Mouse (Mus musculus): Measurements from ENCODE around the gene Arrdc2.

Arrdc2 gene

GRCm38 (mm10) chr8:70807304-70807703, 32.2 kb downstream of the Arrdc2 start:
- no peak for DNase-seq (ENCODE audit: low read depth)

DNA sequence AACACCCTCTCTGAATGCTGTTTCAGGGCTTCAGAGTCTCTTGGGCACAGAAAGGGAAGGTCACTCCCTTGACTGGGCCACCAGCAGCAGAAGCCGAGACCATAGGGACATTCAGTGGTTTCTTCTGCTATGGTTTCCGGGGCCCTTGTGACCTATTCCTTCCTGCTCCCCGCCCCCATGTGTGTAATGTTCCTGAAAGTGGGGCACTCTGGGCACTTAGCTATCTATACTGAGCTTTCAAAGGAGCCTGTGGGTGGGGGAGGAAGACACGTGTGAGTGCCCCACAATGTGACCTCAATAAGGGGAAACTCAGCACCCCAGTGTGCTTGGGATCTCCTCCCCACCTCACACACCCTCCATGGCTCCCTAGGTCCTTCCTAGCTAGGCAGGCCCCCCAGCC, 33.0 kb downstream of the Arrdc2 start:
- peak; percentile 59 for DNase-seq (ENCODE audit: low read depth)

- peak; percentile 79 for DNase-seq (ENCODE audit: low read depth)
These were observed 34.9 kb downstream of the Arrdc2 start, which contains the start of gene Mast3 for GRCm38 (mm10) chr8:70804481-70805206. TSS of gene Mast3 (minus strand) at chr8:70805054.

DNA sequence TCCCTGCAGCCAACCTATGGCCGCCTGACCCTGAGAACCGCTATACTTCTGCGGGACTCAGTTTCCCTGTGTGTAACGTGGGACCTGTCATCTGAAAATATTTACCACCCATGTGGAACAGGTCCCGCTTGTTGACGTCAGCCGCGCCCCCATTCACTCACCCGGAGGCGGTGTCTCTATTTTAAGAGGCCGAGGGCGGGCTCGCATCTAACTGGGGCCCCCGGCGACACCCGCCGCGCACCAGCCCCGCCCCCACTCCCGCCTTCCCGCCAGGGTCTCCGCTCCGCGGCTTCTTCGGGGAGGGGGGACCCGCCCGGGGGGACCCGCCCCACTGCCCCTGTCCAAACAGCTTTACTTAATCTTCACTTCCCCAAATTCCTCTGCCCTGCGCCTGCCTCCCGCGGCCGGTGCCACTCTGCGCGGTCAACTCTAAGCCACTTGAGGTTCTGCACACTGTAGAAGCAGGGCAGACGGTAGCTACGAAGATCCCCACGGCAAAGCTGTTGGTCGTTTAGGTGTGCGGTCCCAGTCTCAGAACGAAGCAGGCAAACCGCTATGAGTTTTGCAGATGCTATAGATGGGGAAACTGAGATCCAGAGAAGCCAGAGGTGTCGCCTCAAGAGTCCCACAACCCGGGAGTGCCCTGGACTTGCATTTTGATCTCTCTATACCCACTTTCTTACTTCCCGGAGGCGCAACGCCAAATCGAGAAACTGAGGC, 35.6 kb downstream of the Arrdc2 start:
- DNase-seq (ENCODE audit: low read depth): peak; percentile 51

GRCm38 (mm10) chr8:70802786-70803510, 36.6 kb downstream of the Arrdc2 start:
- DNase-seq (ENCODE audit: low read depth): no peak

DNA sequence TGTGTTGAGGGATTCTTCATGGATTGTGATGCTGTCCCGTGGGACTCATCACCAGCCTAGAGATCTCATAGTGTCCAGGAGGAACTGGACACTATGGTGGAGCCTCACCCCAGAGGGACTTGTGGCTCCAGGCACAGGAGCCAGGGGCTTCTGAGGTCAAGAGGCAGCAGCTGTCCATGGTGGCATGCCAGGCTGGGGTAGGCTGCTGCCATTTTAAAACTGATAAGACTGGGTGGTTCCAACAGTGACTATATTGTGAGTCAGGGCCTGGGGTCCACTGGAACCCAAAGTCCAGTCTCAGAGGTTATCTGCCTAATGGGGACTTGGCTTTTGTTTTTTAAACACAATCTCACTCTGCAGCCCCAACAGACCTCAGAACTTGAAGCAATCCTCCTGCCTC, 37.7 kb downstream of the Arrdc2 start:
- DNase-seq (ENCODE audit: low read depth): no peak

- peak; percentile 75 for DNase-seq (ENCODE audit: low read depth)
These were observed 38.4 kb downstream of the Arrdc2 start for GRCm38 (mm10) chr8:70801156-70801555.

DNA sequence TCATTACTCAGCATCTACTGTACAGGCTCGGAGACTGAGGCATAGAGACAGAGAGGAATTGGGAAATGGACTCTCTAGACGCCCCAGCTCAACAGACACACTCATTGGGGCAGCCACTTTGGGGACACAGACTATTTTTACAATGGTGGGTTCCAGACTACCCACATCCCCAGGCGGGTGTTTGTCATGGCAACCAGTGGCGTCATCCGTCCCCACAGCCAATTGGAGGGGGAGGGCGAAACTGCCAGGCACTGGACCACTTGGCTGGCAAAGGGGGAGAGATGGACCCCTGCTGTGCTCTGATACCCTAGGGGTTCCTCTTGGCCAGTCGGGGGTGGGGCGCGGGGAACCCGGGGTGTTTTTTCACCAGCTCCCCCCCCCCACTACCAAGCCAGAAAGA, 38.9 kb downstream of the Arrdc2 start:
- DNase-seq (ENCODE audit: low read depth): no peak

- DNase-seq (ENCODE audit: low read depth): no peak
These were observed 41.2 kb downstream of the Arrdc2 start for GRCm38 (mm10) chr8:70798281-70798680.

DNA sequence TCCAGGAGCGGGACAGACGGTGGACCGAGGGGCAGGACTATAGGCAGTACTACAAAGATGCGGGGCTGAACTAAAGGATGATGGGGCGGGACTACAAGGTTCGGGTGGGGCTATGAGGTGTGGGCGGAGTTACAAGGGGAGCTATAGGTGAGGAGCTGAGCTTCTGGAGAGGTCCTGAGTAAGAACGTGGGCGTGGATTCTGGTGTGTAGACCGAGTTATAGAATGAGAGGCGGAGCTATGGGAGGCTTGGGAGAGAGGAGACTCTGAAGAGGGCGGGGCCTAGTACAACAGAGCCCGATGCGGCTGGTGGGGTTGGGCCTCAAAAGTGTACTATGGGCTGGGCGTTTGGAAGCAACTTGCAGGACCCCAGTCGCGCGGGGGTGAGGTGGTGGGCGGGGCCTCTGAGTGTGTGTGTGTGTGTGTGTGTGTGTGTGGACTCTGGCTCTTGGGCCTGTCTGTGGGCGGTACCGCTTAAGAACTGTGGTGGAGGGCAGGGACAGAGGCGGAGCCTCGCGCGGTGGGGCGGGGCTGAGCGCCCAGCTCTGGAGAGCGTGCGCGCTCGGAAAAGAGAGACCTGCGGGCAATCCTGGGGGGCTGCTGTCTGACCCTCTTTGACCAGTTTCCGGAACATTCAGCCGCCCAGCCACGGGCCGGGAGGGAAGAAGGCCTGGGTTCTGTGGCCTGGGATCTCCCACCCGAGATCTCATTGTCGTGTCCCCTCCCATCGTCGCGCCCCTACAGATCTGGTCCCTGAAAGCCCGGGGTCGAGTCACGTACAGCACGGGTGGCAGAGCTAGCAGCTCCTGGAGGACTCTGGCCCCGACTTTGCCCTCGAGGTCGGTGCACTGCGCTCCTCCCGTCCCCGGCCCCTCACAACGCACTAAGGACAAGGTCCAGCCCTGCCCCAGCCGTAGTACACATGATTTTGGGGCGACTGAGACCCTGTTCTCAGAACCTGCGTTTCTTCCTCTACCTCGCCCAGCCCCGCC, 42.1 kb downstream of the Arrdc2 start:
- peak; percentile 89 for DNase-seq (ENCODE audit: low read depth)

GRCm38 (mm10) chr8:70796403-70797080, 43.0 kb downstream of the Arrdc2 start:
- peak; percentile 24 for DNase-seq (ENCODE audit: low read depth)

GRCm38 (mm10) chr8:70795370-70795769, 44.1 kb downstream of the Arrdc2 start:
- DNase-seq (ENCODE audit: low read depth): no peak

DNA sequence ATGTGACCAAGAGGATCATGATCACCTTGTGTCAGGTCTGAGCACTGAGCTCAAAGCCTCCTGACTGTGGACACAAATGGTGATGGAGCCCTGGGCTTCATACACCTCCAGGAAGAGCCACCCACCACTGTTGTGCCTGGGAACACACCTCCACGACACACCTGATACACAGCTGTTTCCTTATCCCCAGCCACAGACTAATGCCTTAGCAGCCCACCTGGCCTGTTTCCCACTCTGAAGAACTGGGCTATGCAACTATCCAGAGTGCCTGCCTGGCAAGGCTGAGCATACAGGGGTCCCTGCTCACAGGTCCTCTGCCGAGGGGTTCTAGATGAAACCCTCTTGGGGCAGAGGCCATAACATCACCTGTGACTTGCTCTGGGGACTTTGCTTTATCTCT, 45.3 kb downstream of the Arrdc2 start:
- no peak for DNase-seq (ENCODE audit: low read depth)

DNA sequence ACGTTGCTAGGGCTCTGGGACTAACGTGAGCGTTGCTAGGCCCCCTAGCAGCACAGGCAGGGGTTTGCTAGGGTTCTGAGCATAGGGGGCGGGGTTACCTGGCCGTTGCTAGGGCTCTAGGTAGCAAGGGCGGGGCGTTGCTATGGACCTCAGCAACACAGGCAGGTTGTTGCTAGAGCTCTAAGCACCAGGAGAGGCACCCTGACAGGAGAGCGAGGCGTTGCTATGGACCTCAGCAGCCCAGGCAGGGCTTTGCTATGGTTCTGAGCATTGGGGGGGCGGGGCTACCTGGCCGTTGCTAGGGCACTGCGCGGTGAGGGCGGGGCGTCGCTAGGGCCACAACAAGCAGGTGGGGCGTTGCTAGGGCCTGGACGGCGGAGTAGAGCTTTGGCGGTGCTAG, 46.8 kb downstream of the Arrdc2 start:
- DNase-seq (ENCODE audit: low read depth): peak; percentile 95

DNA sequence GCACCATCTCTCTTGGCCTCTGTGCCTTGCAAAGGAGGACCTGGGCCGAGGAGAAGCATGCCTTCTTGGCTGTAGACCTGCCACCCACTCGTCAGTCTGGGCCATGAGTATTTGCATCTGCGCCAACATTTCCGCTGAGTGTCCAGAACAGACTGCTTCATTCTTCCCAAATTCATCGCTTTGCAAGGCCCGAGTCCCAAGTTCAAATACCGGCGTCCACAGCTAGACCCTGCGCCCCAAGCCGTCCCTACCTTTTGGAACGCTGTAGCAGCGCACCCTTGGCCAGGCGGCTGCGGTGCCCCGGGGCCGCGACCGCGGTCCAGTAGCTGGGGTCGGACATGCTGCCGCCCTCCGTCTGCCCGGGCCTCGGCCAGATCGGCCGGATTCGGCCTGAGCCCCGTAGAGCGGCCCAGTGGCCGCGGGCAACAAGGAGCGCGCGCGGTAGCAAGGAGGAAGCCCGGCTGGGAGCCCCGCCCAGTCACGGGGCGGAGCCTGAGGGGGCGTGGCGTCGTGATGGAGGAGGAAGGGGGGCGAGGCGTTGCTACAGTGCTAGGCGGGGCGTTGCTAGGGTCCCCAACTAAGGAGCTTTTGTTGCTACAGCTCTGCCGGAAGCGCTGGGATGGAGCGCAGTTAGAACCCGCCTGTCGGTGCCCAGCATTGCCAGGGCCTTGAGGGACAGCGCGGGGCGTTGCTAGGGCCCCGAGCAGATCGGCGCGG, 47.4 kb downstream of the Arrdc2 start:
- DNase-seq (ENCODE audit: low read depth): peak; percentile 99

DNA sequence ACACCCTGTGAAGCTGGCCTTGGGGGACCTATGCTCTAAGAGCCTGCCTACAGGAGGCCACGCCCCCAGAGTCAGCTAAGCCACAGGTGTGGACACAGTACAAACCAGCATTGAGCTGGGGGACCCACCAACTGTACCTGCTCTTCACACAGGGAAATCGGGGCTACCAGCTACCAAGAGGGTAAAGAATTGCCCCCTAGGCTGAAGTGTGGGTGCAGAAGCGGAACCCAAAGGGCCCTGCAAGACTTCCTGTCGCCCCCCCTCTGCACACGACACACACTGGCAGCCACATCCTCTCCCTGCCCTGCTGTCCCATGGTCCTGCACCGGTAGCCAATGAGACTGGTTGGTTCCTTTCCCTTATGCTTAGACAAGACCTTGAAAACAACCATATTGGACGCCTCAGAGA, 48.2 kb downstream of the Arrdc2 start:
- DNase-seq (ENCODE audit: low read depth): peak; percentile 83

GRCm38 (mm10) chr8:70790846-70791245, 48.7 kb downstream of the Arrdc2 start:
- DNase-seq (ENCODE audit: low read depth): no peak

- no peak for DNase-seq (ENCODE audit: low read depth)
These were observed 50.5 kb downstream of the Arrdc2 start for GRCm38 (mm10) chr8:70789046-70789445.

- DNase-seq (ENCODE audit: low read depth): no peak
These were observed 51.4 kb downstream of the Arrdc2 start for GRCm38 (mm10) chr8:70787941-70788667.

DNA sequence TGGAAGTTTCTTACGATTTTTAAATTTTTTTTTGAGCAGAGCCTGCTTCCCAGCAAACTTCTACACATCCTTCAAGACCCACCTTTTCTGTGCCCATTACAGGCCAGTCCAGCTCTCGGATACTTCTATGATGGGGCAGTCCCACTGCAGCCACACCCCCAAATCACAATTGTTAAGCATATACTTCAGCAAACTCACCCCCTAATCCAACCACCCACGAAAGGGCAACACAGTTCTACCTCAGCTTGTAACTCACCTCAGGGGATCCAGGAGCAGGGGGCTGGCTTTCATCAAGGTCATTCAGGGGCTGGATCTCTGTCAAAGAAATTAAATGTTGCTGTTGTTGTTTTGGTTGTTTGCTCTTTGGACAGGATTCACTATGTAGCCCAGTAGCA, 52.5 kb downstream of the Arrdc2 start:
- no peak for DNase-seq (ENCODE audit: low read depth)
